Mouse (Mus musculus) brain, adult 10 weeks (tissue): ENCODE measurements around the gene Olfr887. TPM values are rescaled to one million over a fixed set of nuclear protein-coding genes. Genes with fewer than 3 reads are reported as not detected.

ENCODE experiments used
- polyA plus RNA-seq: library from polyadenylated mRNA; stranded (reverse); fragments of 350-450 nt; fragmentation: Illumina TruSeq; extraction: RNeasy Lipid Tissue Mini Kit (QIAGEN cat#74804); gene quantifications from one replicate; pipeline ENCODE4 v1.2.3, GENCODE M21; 2015; ENCODE audit warnings: low read depth, low replicate concordance

Gene Olfr887
- polyA plus RNA-seq = not detected

GRCm38 (mm10) chr9:38083772-38084171 is at the start of gene Olfr887:
Olfr887 (plus strand) TSS chr9:38084072.

GRCm38 (mm10) chr9:38046255-38046654 is 37.6 kb upstream of the Olfr887 start, which contains the start of gene Olfr884:
Olfr884 (plus strand) TSS chr9:38046555.

GRCm38 (mm10) chr9:38061022-38061421 is 22.9 kb upstream of the Olfr887 start, which contains the start of gene Olfr885:
Olfr885 (plus strand) TSS chr9:38061322.

GRCm38 (mm10) chr9:38107828-38108227 is 24.0 kb downstream of the Olfr887 start, which contains the start of gene Olfr888:
Olfr888 (plus strand) TSS chr9:38108128.

GRCm38 (mm10) chr9:38114898-38115297 is 31.0 kb downstream of the Olfr887 start, which contains the start of gene Olfr889:
Olfr889 (plus strand) TSS chr9:38115198.

Other genes starting within 250 kb of the Olfr887 start
- gene Olfr877, start 229.8 kb upstream of the Olfr887 start, polyA plus RNA-seq = not detected
- not detected for gene Olfr145, start 187.3 kb upstream of the Olfr887 start, polyA plus RNA-seq
- gene Olfr878, start 166.2 kb upstream of the Olfr887 start, polyA plus RNA-seq = not detected
- gene Olfr881, start 92.2 kb upstream of the Olfr887 start, polyA plus RNA-seq = not detected
- not detected for gene Olfr883, start 58.3 kb upstream of the Olfr887 start, polyA plus RNA-seq
- not detected for gene Olfr884, start 37.5 kb upstream of the Olfr887 start, polyA plus RNA-seq
- not detected for gene Olfr885, start 22.8 kb upstream of the Olfr887 start, polyA plus RNA-seq
- gene Olfr888, start 24.1 kb downstream of the Olfr887 start, polyA plus RNA-seq = not detected
- gene Olfr889, start 31.1 kb downstream of the Olfr887 start, polyA plus RNA-seq = not detected
- gene Olfr890, start 58.4 kb downstream of the Olfr887 start, polyA plus RNA-seq = not detected
- not detected for gene Olfr891, start 96.7 kb downstream of the Olfr887 start, polyA plus RNA-seq
- not detected for gene Olfr893, start 124.3 kb downstream of the Olfr887 start, polyA plus RNA-seq
- not detected for gene Olfr894, start 134.0 kb downstream of the Olfr887 start, polyA plus RNA-seq
- not detected for gene Olfr143, start 168.7 kb downstream of the Olfr887 start, polyA plus RNA-seq
- not detected for gene Olfr895, start 183.8 kb downstream of the Olfr887 start, polyA plus RNA-seq
- gene Olfr896-ps1, start 207.0 kb downstream of the Olfr887 start, polyA plus RNA-seq = not detected
- gene Olfr25, start 245.0 kb downstream of the Olfr887 start, polyA plus RNA-seq = not detected